Mouse (Mus musculus) testis, adult 2 months (tissue): ENCODE measurements around the gene Grin1.

Experiments used
- CTCF ChIP-seq: fragments of 200-500 bp; IDR thresholded peaks from 2 replicates; pipeline ENCODE4 v1.5.1; 2012; ENCODE audit warnings: low read depth, mild to moderate bottlenecking, inconsistent platforms, low read length, moderate library complexity; ENCODE audit not compliant: control insufficient read depth, insufficient read depth, insufficient replicate concordance
- POLR2A ChIP-seq: fragments of 200-500 bp; IDR thresholded peaks from 2 replicates; pipeline ENCODE4 v1.6.1; 2012; ENCODE audit warnings: low read depth, mild to moderate bottlenecking, inconsistent platforms, low read length, moderate library complexity; ENCODE audit not compliant: control insufficient read depth

DNA sequence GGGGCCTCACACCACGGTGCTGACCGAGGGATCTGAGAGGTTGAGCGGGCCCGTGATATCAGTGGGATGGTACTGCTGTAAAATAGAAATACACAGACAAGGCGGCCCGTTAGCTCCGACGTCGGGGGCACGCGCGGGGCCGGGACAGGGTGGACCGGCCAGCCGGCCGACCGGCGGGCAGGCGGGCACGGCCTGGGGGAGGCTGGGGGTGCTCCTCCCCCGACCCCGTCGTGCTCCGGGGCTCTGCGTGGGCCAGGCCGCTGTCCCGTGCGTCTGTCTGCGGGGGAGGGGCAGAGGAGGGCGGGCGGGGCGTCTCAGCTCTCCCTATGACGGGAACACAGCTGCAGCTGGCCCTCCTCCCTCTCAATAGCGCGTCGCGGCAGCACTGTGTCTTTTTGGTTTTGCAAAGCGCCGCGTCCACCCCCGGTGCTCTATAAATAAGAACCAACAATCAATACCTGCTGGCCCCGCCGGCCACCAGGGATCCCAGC, 26.9 kb downstream of the Grin1 start:
- TF ChIP-seq POLR2A (no peak), CTCF (no peak)
